Mouse (Mus musculus) ES-Bruce4 (cell line): ENCODE measurements around the gene Ulk1.

Experiments
- CTCF ChIP-seq: IDR thresholded peaks from one replicate; pipeline ENCODE4 v1.8.1; 2011; ENCODE audit warnings: low read depth, low read length
- POLR2A ChIP-seq: IDR thresholded peaks from one replicate; pipeline ENCODE4 v1.8.1; 2011; ENCODE audit warnings: low read length; ENCODE audit not compliant: insufficient read depth

- TF ChIP-seq POLR2A, result no peak
- TF ChIP-seq CTCF, result no peak
Observed at GRCm38 (mm10) chr5:110841046-110841862, 31.4 kb upstream of the Ulk1 start.
